Mouse (Mus musculus): ENCODE data around the gene Hoxd1.

DNA sequence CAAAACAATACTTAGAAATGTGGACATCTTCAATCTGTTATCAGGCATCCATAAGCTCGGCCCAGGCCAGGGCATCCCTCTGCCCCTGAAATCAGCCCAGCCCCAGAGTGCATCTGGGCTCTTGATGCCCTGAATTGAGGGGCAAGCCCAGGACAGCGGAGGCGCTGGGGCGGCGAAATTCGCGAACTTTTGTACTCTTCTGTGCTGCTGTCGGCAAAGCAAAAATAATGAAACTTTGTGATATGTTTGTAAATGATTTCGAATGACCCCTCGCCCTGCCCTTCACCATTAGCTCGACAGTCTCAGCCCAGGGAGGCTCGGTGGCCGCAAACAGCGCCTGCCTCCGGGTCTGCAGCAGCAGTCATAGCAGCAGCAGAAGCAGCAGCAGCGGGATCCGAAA lies 37.6 kb upstream of the Hoxd1 start:
- TF ChIP-seq GATA1 (IDR thresholded peaks at IDR 0.05; ENCODE audit: borderline replicate concordance, low read length): no peak
- no peak for TF ChIP-seq FLI1 (IDR thresholded peaks at IDR 0.05; ENCODE audit: low read length)
